Mouse (Mus musculus) erythroblast, embryonic 14.5 days (primary cell): ENCODE measurements around the gene Rabif. TPM values are rescaled to one million over a fixed set of nuclear protein-coding genes. Genes with fewer than 3 reads are reported as not detected.
A peak's percentile ranks its signal among the peaks of the same experiment; 100 is the strongest.

Experiments used
- H3K27me3 ChIP-seq: 2 replicates; pipeline ENCODE4 v1.6.1; 2012; ENCODE audit warnings: inconsistent platforms; ENCODE audit not compliant: control insufficient read depth
- H3K36me3 ChIP-seq: 2 replicates; pipeline ENCODE4 v1.6.1; 2012; ENCODE audit warnings: mild to moderate bottlenecking, inconsistent platforms; ENCODE audit not compliant: control insufficient read depth
- H3K4me1 ChIP-seq: 2 replicates; pipeline ENCODE4 v1.6.1; 2012; ENCODE audit warnings: inconsistent platforms; ENCODE audit not compliant: control insufficient read depth
- H3K4me3 ChIP-seq: replicated peaks from 2 replicates; pipeline ENCODE3; 2012; ENCODE audit warnings: moderate library complexity, mild to moderate bottlenecking, inconsistent platforms
- H3K9me3 ChIP-seq: 2 replicates; pipeline ENCODE4 v1.6.1; 2012; ENCODE audit warnings: low read length, inconsistent platforms, mixed read lengths; ENCODE audit not compliant: control insufficient read depth
- GATA1 ChIP-seq: IDR thresholded peaks from 2 replicates; pipeline ENCODE4 v1.6.1; 2012; ENCODE audit warnings: low read length, inconsistent platforms, mixed read lengths
- TAL1 ChIP-seq: IDR thresholded peaks from 3 replicates; pipeline ENCODE4 v1.6.1; 2012; ENCODE audit warnings: low read length, inconsistent platforms, mixed read lengths
- polyA plus RNA-seq: library from polyadenylated mRNA; stranded (reverse); fragments of >175 nt; gene quantifications from 2 replicates; pipeline ENCODE4 v1.2.3, GENCODE M21; 2012

Gene Rabif
- polyA plus RNA-seq, 1 experiment, result 0.37 TPM

GRCm38 (mm10) chr1:134460294-134461284, 33.9 kb upstream of the Rabif start:
- peaks cover 6% of the 10 kb centered on the region; the same call in 1 of the 2 replicates for H3K9me3 ChIP-seq
- peak; percentile 76 for TF ChIP-seq TAL1
- TF ChIP-seq GATA1, result peak; percentile 62
- peak overlapping the region; percentile 44 for H3K4me3 ChIP-seq
- H3K4me1 ChIP-seq, result peaks cover 75% of the 10 kb centered on the region
- no peaks in the 10 kb centered on the region for H3K27me3 ChIP-seq
- H3K36me3 ChIP-seq, result peaks cover 88% of the 10 kb centered on the region

- Histone ChIP-seq H3K27me3 (no peaks in the 10 kb centered on the region), H3K4me1 (peaks cover 23% of the 10 kb centered on the region), H3K36me3 (peaks cover 97% of the 10 kb centered on the region), H3K9me3 (no peaks in the 10 kb centered on the region), H3K4me3 (no peak overlapping the region)
- no peak for TF ChIP-seq TAL1
- TF ChIP-seq GATA1, result no peak
Measured at GRCm38 (mm10) chr1:134484623-134485022, 9.8 kb upstream of the Rabif start.

- H3K9me3 ChIP-seq, result peaks cover 7% of the 10 kb centered on the region
- peaks cover 58% of the 10 kb centered on the region for H3K4me1 ChIP-seq
- TF ChIP-seq GATA1 (no peak), TAL1 (no peak)
- H3K36me3 ChIP-seq, result peaks cover 77% of the 10 kb centered on the region
- H3K4me3 ChIP-seq, result no peak overlapping the region
- no peaks in the 10 kb centered on the region for H3K27me3 ChIP-seq
Measured at GRCm38 (mm10) chr1:134490903-134491801, 3.3 kb upstream of the Rabif start.

GRCm38 (mm10) chr1:134492276-134492675, 2.2 kb upstream of the Rabif start:
- TF ChIP-seq TAL1 (no peak), GATA1 (no peak)
- Histone ChIP-seq H3K4me3 (no peak overlapping the region), H3K9me3 (peaks cover 7% of the 10 kb centered on the region), H3K36me3 (peaks cover 70% of the 10 kb centered on the region), H3K4me1 (peaks cover 64% of the 10 kb centered on the region), H3K27me3 (no peaks in the 10 kb centered on the region)

- Histone ChIP-seq H3K27me3 (no peaks in the 10 kb centered on the region), H3K36me3 (peaks cover 65% of the 10 kb centered on the region), H3K9me3 (peaks cover 7% of the 10 kb centered on the region), H3K4me3 (peak overlapping the region; percentile 84), H3K4me1 (peaks cover 65% of the 10 kb centered on the region)
- TF ChIP-seq GATA1 (no peak), TAL1 (no peak)
Measured at GRCm38 (mm10) chr1:134493496-134493895, 952 bp upstream of the Rabif start.

- peak overlapping the region; percentile 84 for H3K4me3 ChIP-seq
- H3K4me1 ChIP-seq, result peaks cover 62% of the 10 kb centered on the region
- H3K36me3 ChIP-seq, result peaks cover 65% of the 10 kb centered on the region
- no peaks in the 10 kb centered on the region for H3K27me3 ChIP-seq
- TF ChIP-seq TAL1 (no peak), GATA1 (no peak)
- peaks cover 7% of the 10 kb centered on the region for H3K9me3 ChIP-seq
Measured at GRCm38 (mm10) chr1:134493956-134494355, 492 bp upstream of the Rabif start.

GRCm38 (mm10) chr1:134495216-134495539, 730 bp downstream of the Rabif start:
- Histone ChIP-seq H3K4me1 (peaks cover 52% of the 10 kb centered on the region), H3K4me3 (peak overlapping the region; percentile 84), H3K27me3 (no peaks in the 10 kb centered on the region), H3K36me3 (peaks cover 57% of the 10 kb centered on the region), H3K9me3 (peaks cover 7% of the 10 kb centered on the region)
- TF ChIP-seq GATA1 (no peak), TAL1 (no peak)

GRCm38 (mm10) chr1:134495991-134496390, 1.5 kb downstream of the Rabif start:
- H3K4me3 ChIP-seq, result peak overlapping the region; percentile 84
- peaks cover 44% of the 10 kb centered on the region for H3K4me1 ChIP-seq
- no peaks in the 10 kb centered on the region for H3K27me3 ChIP-seq
- peaks cover 49% of the 10 kb centered on the region for H3K36me3 ChIP-seq
- TF ChIP-seq TAL1 (no peak), GATA1 (no peak)
- H3K9me3 ChIP-seq, result peaks cover 7% of the 10 kb centered on the region

- H3K36me3 ChIP-seq, result peaks cover 50% of the 10 kb centered on the region
- peaks cover 12% of the 10 kb centered on the region for H3K4me1 ChIP-seq
- no peaks in the 10 kb centered on the region for H3K27me3 ChIP-seq
- TF ChIP-seq TAL1, result no peak
- no peak for TF ChIP-seq GATA1
- no peaks in the 10 kb centered on the region for H3K9me3 ChIP-seq
- no peak overlapping the region for H3K4me3 ChIP-seq
Measured at GRCm38 (mm10) chr1:134500916-134501315, 6.5 kb downstream of the Rabif start.
